Mouse (Mus musculus) C2C12 (cell line): ENCODE measurements around the gene Cdc27.
"Not testable (repeated sequence)": the region's sequence is repeated elsewhere in the genome, so short reads cannot be mapped to it uniquely, and the experiment has no call there.

Experiments
- CTCF ChIP-seq: IDR thresholded peaks from one replicate; pipeline ENCODE4 v1.5.1; 2011; ENCODE audit not compliant: control insufficient read depth, insufficient read depth, insufficient read length
- MAX ChIP-seq: IDR thresholded peaks from one replicate; pipeline ENCODE4 v1.6.1; 2011; ENCODE audit warnings: mild to moderate bottlenecking, control low read depth
- MYOD1 ChIP-seq: IDR thresholded peaks from one replicate; pipeline ENCODE4 v1.6.1; 2011; ENCODE audit warnings: low read depth; ENCODE audit not compliant: control insufficient read depth, insufficient read length
- MYOG ChIP-seq: IDR thresholded peaks from one replicate; pipeline ENCODE4 v1.6.1; 2011; ENCODE audit not compliant: control insufficient read depth, insufficient read length; ENCODE audit errors: extremely low read depth

GRCm38 (mm10) chr11:104571373-104571772 is 21.0 kb upstream of the Cdc27 start:
- TF ChIP-seq MYOG, CTCF, MAX, MYOD1: not testable (repeated sequence)
